Mouse (Mus musculus): ENCODE measurements at regions not wholly inside any gene's neighbourhood (a gene's known extent, or its start where the extent isn't known, plus 50 kb on each side); places are given as distances from the start of the nearest gene placed in this dataset.
A peak's percentile ranks its signal among the peaks of the same experiment; 100 is the strongest.
"Not testable (repeated sequence)": the region's sequence is repeated elsewhere in the genome, so short reads cannot be mapped to it uniquely, and the experiment has no call there.

DNA sequence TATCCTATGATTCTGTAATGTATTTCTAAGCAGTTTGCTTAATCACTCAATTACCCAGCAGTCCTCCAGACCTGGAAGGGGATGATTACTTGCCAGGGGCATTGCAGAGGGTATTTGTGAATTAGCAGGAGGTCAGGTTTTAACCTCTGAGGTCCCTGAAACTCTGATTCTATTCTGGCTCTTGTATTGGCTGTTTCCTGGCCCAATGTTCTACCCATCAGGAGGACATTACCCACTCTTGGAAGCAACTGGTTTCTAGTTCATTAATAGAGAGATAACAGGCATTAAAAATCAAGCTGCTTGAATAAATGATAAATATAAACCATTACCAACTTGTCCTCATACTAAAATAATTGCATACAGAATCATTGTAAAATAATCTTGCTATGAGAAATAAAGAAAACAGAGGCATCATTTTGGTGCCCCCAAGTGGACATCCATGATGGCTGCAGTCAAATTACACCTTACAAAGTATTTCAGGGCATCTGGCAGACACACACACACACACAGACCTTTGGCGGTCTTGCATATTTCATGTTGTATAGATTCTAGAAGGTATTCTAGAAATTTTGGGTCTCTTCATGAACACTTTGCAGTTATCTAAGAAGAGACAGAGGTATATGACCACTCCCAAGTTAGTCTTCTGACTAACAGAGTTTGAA, 385.6 kb downstream of the Car8 start:
- Histone ChIP-seq H3K4me3 (ENCODE audit: insufficient read depth, low read depth, low read length) (no peak overlapping the region), H3K4me1 (ENCODE audit: control insufficient read depth, insufficient read depth, low read length) (no peaks in the 10 kb centered on the region), H3K36me3 (ENCODE audit: control insufficient read depth, insufficient read depth, low read length) (no peaks in the 10 kb centered on the region), H3K27ac (ENCODE audit: insufficient read depth, low read depth, low read length) (no peak overlapping the region), H3K27me3 (replicated peaks; ENCODE audit: control insufficient read depth, insufficient read depth, low read length) (no peaks in the 10 kb centered on the region; the same call in 1 of the 2 replicates)
- DNase-seq = peak; percentile 12
- 65% methylated on average over 1 of the region's 1 CpGs for WGBS
- TF ChIP-seq POLR2A (IDR thresholded peaks at IDR 0.05; ENCODE audit: low read depth, low read length) (no peak), CTCF (conservative IDR thresholded peaks at IDR 0.05; ENCODE audit: insufficient read depth, insufficient read length, low read depth, low read length) (peak; percentile 27; the same call in 1 of the 2 replicates)

DNA sequence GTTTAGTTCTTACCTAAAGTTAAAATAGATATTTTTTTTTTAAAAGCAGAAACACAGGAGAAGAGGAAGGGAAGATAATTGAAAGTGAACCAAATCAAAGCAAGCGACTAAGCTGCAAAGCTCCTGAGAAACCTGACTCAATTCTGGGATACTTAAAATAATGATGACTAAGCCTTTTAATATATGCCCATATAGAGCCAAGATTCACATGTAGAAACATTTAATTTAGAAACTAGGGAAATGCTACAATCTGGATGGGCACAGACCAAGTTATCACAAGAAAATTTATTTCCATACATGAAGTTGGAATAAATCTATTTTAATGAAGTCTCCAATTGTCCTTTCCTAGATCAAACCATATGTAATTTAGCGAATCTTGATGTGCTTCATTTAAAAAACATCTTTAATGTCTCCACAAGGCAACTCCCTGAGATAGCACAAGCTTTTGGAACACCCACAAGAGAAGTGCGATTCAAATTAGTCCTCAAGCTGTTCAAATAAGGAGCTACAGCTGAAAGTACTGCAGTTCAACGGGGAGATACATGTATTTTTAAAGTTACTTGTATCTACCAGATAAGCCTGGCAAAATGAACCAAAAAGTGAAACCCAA, 386.7 kb downstream of the Car8 start:
- Histone ChIP-seq H3K4me3 (ENCODE audit: insufficient read depth, low read depth, low read length) (no peak overlapping the region), H3K27me3 (replicated peaks; ENCODE audit: control insufficient read depth, insufficient read depth, low read length) (no peaks in the 10 kb centered on the region; the same call in 1 of the 2 replicates), H3K36me3 (ENCODE audit: control insufficient read depth, insufficient read depth, low read length) (no peaks in the 10 kb centered on the region), H3K4me1 (ENCODE audit: control insufficient read depth, insufficient read depth, low read length) (no peaks in the 10 kb centered on the region), H3K27ac (ENCODE audit: insufficient read depth, low read depth, low read length) (no peak overlapping the region)
- TF ChIP-seq POLR2A (IDR thresholded peaks at IDR 0.05; ENCODE audit: low read depth, low read length) (no peak), CTCF (conservative IDR thresholded peaks at IDR 0.05; ENCODE audit: insufficient read depth, insufficient read length, low read depth, low read length) (no peak)
- 88% methylated on average over 4 of the region's 4 CpGs for WGBS
- DNase-seq = no peak

DNA sequence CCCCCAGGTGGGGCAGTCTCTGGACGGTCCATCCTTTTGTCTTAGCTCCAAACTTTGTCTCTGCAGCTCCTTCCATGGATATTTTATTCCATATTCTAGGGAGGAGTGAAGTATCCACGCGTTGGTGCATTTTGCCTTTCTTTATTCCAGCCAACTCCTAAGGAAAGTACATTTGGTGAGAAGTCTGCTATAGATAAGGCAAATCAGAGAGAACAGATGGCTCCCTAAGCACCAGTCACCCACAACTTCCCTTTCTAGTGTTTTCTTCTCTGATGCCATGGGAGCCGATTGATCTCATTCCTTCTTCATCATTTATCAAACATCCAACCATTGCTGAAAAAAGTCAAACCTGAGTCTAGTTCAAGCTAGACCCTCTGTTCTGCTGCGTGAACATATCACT, 391.4 kb downstream of the Car8 start:
- H3K4me3 ChIP-seq (ENCODE audit: insufficient read depth, low read depth, low read length) = no peak overlapping the region

DNA sequence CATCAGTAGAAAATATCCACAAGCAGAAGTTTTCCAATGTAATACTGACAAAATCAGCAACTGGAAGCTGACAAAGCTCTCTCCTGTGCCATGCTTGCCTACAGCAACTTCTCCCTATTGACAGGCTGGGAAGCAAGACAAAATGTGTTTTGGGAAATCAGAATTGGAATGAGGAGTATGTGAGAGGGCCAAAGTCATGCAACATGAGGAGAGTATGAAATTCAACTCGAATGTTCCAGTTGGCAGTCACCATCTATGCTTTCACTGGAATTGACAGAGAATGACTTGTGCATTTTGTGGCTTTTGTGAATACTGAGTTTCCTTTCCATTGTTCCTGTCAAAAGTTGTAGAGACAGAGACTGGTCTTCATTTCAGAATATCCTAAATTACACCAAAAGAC, 409.7 kb downstream of the Car8 start:
- H3K27ac ChIP-seq (ENCODE audit: insufficient read depth, low read depth, low read length) = no peak overlapping the region
- 54% methylated on average over 1 of the region's 1 CpGs for WGBS
- no peaks in the 10 kb centered on the region for H3K27me3 ChIP-seq (replicated peaks; ENCODE audit: control insufficient read depth, insufficient read depth, low read length)
- H3K36me3 ChIP-seq (ENCODE audit: control insufficient read depth, insufficient read depth, low read length) = no peaks in the 10 kb centered on the region
- no peak for TF ChIP-seq POLR2A (IDR thresholded peaks at IDR 0.05; ENCODE audit: low read depth, low read length)
- TF ChIP-seq CTCF (conservative IDR thresholded peaks at IDR 0.05; ENCODE audit: insufficient read depth, insufficient read length, low read depth, low read length) = no peak
- no peak for DNase-seq
- H3K4me1 ChIP-seq (ENCODE audit: control insufficient read depth, insufficient read depth, low read length) = no peaks in the 10 kb centered on the region
- no peak overlapping the region for H3K4me3 ChIP-seq (ENCODE audit: insufficient read depth, low read depth, low read length)

More for the DNA sequence above, 391.4 kb downstream of the Car8 start:
- no peak for DNase-seq
- Histone ChIP-seq H3K36me3 (ENCODE audit: control insufficient read depth, insufficient read depth, low read length) (no peaks in the 10 kb centered on the region), H3K4me1 (ENCODE audit: control insufficient read depth, insufficient read depth, low read length) (no peaks in the 10 kb centered on the region), H3K27ac (ENCODE audit: insufficient read depth, low read depth, low read length) (no peak overlapping the region), H3K27me3 (replicated peaks; ENCODE audit: control insufficient read depth, insufficient read depth, low read length) (no peaks in the 10 kb centered on the region)
- TF ChIP-seq POLR2A (IDR thresholded peaks at IDR 0.05; ENCODE audit: low read depth, low read length) = no peak
- no peak for TF ChIP-seq CTCF (conservative IDR thresholded peaks at IDR 0.05; ENCODE audit: insufficient read depth, insufficient read length, low read depth, low read length)
- WGBS = 86% methylated on average over 5 of the region's 5 CpGs

DNA sequence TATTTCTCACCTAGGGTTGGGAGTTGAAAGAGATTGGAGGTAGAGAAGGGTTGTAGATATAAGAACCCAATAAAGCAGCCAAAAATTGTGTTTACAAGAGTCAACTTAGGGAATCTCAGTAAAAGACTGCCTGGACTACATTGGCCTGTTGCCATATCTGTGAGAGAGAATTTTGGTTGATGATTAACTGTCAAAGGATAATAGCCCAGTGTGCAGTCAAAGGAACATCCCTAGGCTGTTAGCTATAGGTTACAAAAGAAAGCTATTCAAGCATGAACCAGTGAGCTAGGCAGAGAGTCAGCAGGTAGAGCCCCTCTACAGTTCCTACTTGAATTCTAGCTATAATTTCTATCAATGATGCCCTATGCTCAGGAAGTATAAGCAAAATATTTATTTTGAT, 419.0 kb downstream of the Car8 start:
- no peaks in the 10 kb centered on the region for H3K27me3 ChIP-seq (replicated peaks; ENCODE audit: control insufficient read depth, insufficient read depth, low read length)
- no peaks in the 10 kb centered on the region for H3K4me1 ChIP-seq (ENCODE audit: control insufficient read depth, insufficient read depth, low read length)
- TF ChIP-seq POLR2A (IDR thresholded peaks at IDR 0.05; ENCODE audit: low read depth, low read length) (no peak), CTCF (conservative IDR thresholded peaks at IDR 0.05; ENCODE audit: insufficient read depth, insufficient read length, low read depth, low read length) (no peak)
- no peak overlapping the region for H3K4me3 ChIP-seq (ENCODE audit: insufficient read depth, low read depth, low read length)
- H3K27ac ChIP-seq (ENCODE audit: insufficient read depth, low read depth, low read length) = no peak overlapping the region
- H3K36me3 ChIP-seq (ENCODE audit: control insufficient read depth, insufficient read depth, low read length) = no peaks in the 10 kb centered on the region
- DNase-seq = peak; percentile 36

DNA sequence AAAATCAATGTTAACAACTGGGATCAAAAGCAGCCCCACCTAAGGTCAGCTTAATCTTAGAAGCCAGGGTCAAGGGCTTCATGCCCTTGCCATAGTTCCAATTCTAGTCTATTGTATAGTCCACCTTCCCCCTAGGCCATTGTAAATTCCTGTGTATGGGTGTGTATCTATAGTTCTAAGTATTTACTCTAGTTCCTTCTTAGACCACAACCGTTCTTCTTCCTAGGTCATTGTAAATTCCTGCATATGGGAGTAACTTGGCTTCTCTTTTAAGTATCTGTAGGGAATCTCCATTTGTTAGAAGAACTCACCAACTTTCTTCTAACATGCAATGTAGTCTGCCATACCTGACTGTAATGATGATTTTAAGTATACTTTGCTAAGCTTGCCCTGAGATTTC, 461.1 kb downstream of the Car8 start:
- not testable (repeated sequence) for DNase-seq; H3K27ac ChIP-seq (ENCODE audit: insufficient read depth, low read depth, low read length); H3K4me1 ChIP-seq (ENCODE audit: control insufficient read depth, insufficient read depth, low read length); H3K27me3 ChIP-seq (replicated peaks; ENCODE audit: control insufficient read depth, insufficient read depth, low read length); H3K4me3 ChIP-seq (ENCODE audit: insufficient read depth, low read depth, low read length); H3K36me3 ChIP-seq (ENCODE audit: control insufficient read depth, insufficient read depth, low read length)
- WGBS = 100% methylated on average over 1 of the region's 1 CpGs

DNA sequence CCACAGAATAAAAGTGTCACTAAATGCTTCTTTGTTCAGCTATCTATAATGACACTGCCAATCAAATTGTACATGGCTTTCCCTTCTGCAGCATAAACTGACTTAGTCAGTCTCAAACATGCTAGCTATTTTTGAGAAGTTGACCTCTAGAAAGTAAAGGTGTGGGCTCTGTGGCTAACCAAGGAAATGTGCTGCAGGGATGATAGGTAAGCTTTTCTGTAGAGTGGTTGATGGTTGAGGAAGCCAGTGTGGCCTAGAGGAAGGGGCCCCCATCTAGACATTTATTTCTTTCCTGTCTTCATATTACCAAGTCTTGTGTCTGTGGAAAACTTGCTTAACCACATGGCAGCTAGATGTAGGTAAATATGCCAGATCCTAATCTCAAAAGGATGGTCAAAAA, 483.4 kb downstream of the Car8 start:
- Histone ChIP-seq H3K4me1 (ENCODE audit: control insufficient read depth, insufficient read depth, low read length) (no peaks in the 10 kb centered on the region), H3K27ac (ENCODE audit: insufficient read depth, low read depth, low read length) (no peak overlapping the region), H3K27me3 (replicated peaks; ENCODE audit: control insufficient read depth, insufficient read depth, low read length) (no peaks in the 10 kb centered on the region), H3K4me3 (ENCODE audit: insufficient read depth, low read depth, low read length) (no peak overlapping the region), H3K36me3 (ENCODE audit: control insufficient read depth, insufficient read depth, low read length) (no peaks in the 10 kb centered on the region)
- TF ChIP-seq POLR2A (IDR thresholded peaks at IDR 0.05; ENCODE audit: low read depth, low read length) (no peak), CTCF (conservative IDR thresholded peaks at IDR 0.05; ENCODE audit: insufficient read depth, insufficient read length, low read depth, low read length) (no peak)
- no peak for DNase-seq
